Comparison of ENCODE assay signal across 9 mouse cellular contexts in the genomic region with DNA sequence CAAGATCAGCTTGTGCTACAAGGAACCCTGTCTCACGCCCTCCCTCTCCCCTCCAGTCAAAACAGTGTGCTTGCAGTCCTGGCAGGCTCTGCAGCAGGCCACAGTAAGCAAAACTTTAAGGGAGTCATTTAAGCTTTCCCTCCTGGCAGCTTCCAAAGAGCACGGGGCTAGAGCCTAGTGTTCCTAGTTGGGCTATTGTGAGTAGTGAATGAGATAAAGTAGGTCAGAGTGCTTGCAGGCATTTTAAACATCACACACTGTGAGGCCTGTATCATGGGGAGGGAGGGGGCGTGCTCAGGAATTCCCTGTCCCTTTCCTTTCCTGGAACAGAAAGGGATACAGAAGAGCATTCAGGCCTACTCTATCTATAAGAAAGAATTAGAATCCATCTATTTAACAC. TPM values are rescaled to one million over a fixed set of nuclear protein-coding genes. Genes with fewer than 3 reads are reported as not detected.
A peak's percentile ranks its signal among the peaks of the same experiment; 100 is the strongest.
DNase-seq lines count a peak whose midpoint lies in the region; ATAC-seq lines count a peak whose summit lies in the region.
"Had no signal": no experiment of that assay in that cellular context is flagged by ENCODE, and none has a peak within 500 bp of the region (broad histone marks: within the 10 kb centered on the region; RNA-seq: fewer than 3 reads in every experiment).

No protein-coding gene starts in this region.

- no peaks in the 10 kb centered on the region for H3K27me3 ChIP-seq in forebrain, embryonic 11.5 days (ENCODE audit: control insufficient read depth, insufficient read depth, low read length)
- H3K27me3 ChIP-seq in midbrain, embryonic 13.5 days = peaks cover 19% of the 10 kb centered on the region
- H3K27me3 ChIP-seq: limb, embryonic 13.5 days had no signal

- H3K36me3 ChIP-seq in forebrain, embryonic 11.5 days (ENCODE audit: control insufficient read depth, insufficient read depth, low read length) = no peaks in the 10 kb centered on the region
- H3K36me3 ChIP-seq in midbrain, embryonic 13.5 days = no peaks in the 10 kb centered on the region
- H3K36me3 ChIP-seq: limb, embryonic 13.5 days had no signal

- H3K9ac ChIP-seq in forebrain, embryonic 11.5 days (ENCODE audit: low read length) = no peak overlapping the region
- H3K9ac ChIP-seq in midbrain, embryonic 13.5 days (replicated peaks) = no peak overlapping the region
- H3K9ac ChIP-seq: limb, embryonic 13.5 days had no signal

- H3K4me3 ChIP-seq in forebrain, embryonic 11.5 days (ENCODE audit: low read depth, low read length) = no peak overlapping the region
- no peak overlapping the region for H3K4me3 ChIP-seq in midbrain, embryonic 13.5 days (replicated peaks)
- H3K4me3 ChIP-seq: limb, embryonic 13.5 days had no signal

- H3K27ac ChIP-seq in forebrain, embryonic 11.5 days (ENCODE audit: low read depth, low read length) = 0 out of 2 replicates have a peak overlapping the region, but pooled peaks have one; percentile 38
- H3K27ac ChIP-seq in midbrain, embryonic 13.5 days = peak overlapping the region; percentile 22
- H3K27ac ChIP-seq: limb, embryonic 13.5 days had no signal

- peak; percentile 25 to 69 for DNase-seq in layer of hippocampus, adult 8-10 months (ENCODE audit: low spot score in 2 of 2)
- DNase-seq in layer of hippocampus, postnatal 25 days (ENCODE audit: extremely low spot score in 1 of 2, low spot score in 1 of 2) = no peak
- DNase-seq in adipocyte (ENCODE audit: low spot score) = peak; percentile 69
- DNase-seq in forebrain, embryonic 11.5 days (ENCODE audit: low spot score) = peak; percentile 55
- no peak for DNase-seq in urinary bladder, adult 2 months (ENCODE audit: low spot score)

- H3K4me1 ChIP-seq in forebrain, embryonic 11.5 days (replicated peaks; ENCODE audit: control insufficient read depth, insufficient read depth, low read length) = 0 out of 2 replicates have a peak, but pooled peaks cover 4% of the 10 kb centered on the region
- peaks cover 30% of the 10 kb centered on the region for H3K4me1 ChIP-seq in midbrain, embryonic 13.5 days (replicated peaks)

- no peaks in the 10 kb centered on the region for H3K9me3 ChIP-seq in forebrain, embryonic 11.5 days (ENCODE audit: control insufficient read depth, low read length)
- H3K9me3 ChIP-seq in midbrain, embryonic 13.5 days = no peaks in the 10 kb centered on the region
- H3K9me3 ChIP-seq: limb, embryonic 13.5 days had no signal

- 13% methylated on average over 3 of the region's 3 CpGs for WGBS in forebrain, embryonic 11.5 days
- WGBS in midbrain, embryonic 13.5 days = 6% methylated on average over 3 of the region's 3 CpGs

- no peak overlapping the region for H3K4me2 ChIP-seq in forebrain, embryonic 11.5 days (ENCODE audit: low read depth, low read length, severe bottlenecking)
- H3K4me2 ChIP-seq in midbrain, embryonic 13.5 days (replicated peaks) = no peak overlapping the region
- H3K4me2 ChIP-seq: limb, embryonic 13.5 days had no signal

- ATAC-seq in forebrain, embryonic 11.5 days (replicated peaks; ENCODE audit: low FRiP score) = no peak; the same call in 1 of the 2 replicates
- no peak; the same call in 1 of the 2 replicates for ATAC-seq in midbrain, embryonic 13.5 days
- no peak for ATAC-seq in megakaryocyte-erythroid progenitor cell, adult 5-6 weeks (replicated peaks; ENCODE audit: low FRiP score, low TSS enrichment, poor library complexity, severe bottlenecking)
- ATAC-seq in megakaryocyte progenitor cell, adult 5-6 weeks (replicated peaks; ENCODE audit: poor library complexity) = no peak

RNA-seq across cellular contexts. Expression of gene Gna13, which starts 4.1 kb away (rescaled TPM):
- 10 to 100 TPM; 56.4 to 69.6 (median 63.0) TPM for total RNA-seq in layer of hippocampus, adult 8-10 months (2022)
- total RNA-seq in layer of hippocampus, postnatal 25 days (2021) = 10 to 100 TPM; 50.7 to 52.8 TPM
- 23.2 and 24.2 TPM in 2 replicates for polyA plus RNA-seq in forebrain, embryonic 11.5 days (2014; fragmentation: Nextera tagmentation; extraction: Ambion mirVana)
- 16.2 and 16.4 TPM in 2 replicates for polyA plus RNA-seq in midbrain, embryonic 13.5 days (2015; fragmentation: Nextera tagmentation; extraction: Ambion mirVana)
- 34.0 and 40.6 TPM in 2 replicates for total RNA-seq in megakaryocyte-erythroid progenitor cell, adult 5-6 weeks (2014; fragmentation: Nextera tagmentation)
- 36.7 and 37.1 TPM in 2 replicates for total RNA-seq in megakaryocyte-erythroid progenitor cell, adult 5-6 weeks (2017)
- 26.0 and 28.9 TPM in 2 replicates for polyA plus RNA-seq in urinary bladder, adult 2 months (2012; rRNA removed)
- 50.4 and 59.9 TPM in 2 replicates for total RNA-seq in megakaryocyte progenitor cell, adult 5-6 weeks (2015)
- 36.3 and 42.8 TPM in 2 replicates for total RNA-seq in megakaryocyte progenitor cell, adult 5-6 weeks (2017)

RNA-seq across cellular contexts. Expression of gene 9930022D16Rik, which starts 55.2 kb away (rescaled TPM):
- total RNA-seq in layer of hippocampus, adult 8-10 months (2022) = not detected
- total RNA-seq in layer of hippocampus, postnatal 25 days (2021) = not detected
- polyA plus RNA-seq in forebrain, embryonic 11.5 days (2014; fragmentation: Nextera tagmentation; extraction: Ambion mirVana) = not detected in 2 replicates
- not detected in 2 replicates for polyA plus RNA-seq in midbrain, embryonic 13.5 days (2015; fragmentation: Nextera tagmentation; extraction: Ambion mirVana)
- total RNA-seq in megakaryocyte-erythroid progenitor cell, adult 5-6 weeks (2014; fragmentation: Nextera tagmentation) = 0.12 TPM in 1 of 2 replicates, not detected in the other
- 1.2 TPM in 1 of 2 replicates, not detected in the other for total RNA-seq in megakaryocyte-erythroid progenitor cell, adult 5-6 weeks (2017)
- polyA plus RNA-seq in urinary bladder, adult 2 months (2012; rRNA removed) = not detected in 2 replicates
- not detected in 2 replicates for total RNA-seq in megakaryocyte progenitor cell, adult 5-6 weeks (2015)
- not detected in 2 replicates for total RNA-seq in megakaryocyte progenitor cell, adult 5-6 weeks (2017)
- polyA plus RNA-seq: limb, embryonic 13.5 days had no signal

Comparison
In these comparisons a context has a peak if more than half of its experiments do, and no peak if none do; other contexts are left out.
1. DNase-seq: peak in layer of hippocampus, adult 8-10 months (2 of 2), adipocyte (single experiment) and forebrain, embryonic 11.5 days (single experiment); none in layer of hippocampus, postnatal 25 days (0 of 2) and urinary bladder, adult 2 months (single experiment).